Comparison of ENCODE assay signal across 22 mouse cellular contexts in the genomic region with DNA sequence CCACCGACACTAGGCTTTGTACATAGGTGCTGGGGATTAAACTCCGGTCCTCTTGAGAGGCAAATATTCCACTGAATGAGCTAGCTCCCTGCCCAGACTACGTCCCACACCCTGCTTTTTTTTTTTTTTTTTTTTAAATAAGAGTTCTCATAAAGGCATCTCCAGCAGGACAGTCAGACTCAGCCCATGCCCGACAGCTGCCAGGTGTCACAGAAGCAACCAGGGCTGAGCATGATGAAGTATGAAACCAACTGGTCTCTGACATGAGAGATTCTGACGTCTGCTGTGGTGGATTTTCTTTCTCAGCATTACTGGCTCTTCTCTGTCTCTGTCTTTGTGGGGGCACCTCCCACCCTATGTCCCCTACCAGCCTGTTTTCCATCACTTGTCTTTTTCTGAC. TPM values are rescaled to one million over a fixed set of nuclear protein-coding genes. Genes with fewer than 3 reads are reported as not detected.
DNase-seq lines count a peak whose midpoint lies in the region; ATAC-seq and TF ChIP-seq lines count a peak whose summit lies in the region.
"Had no signal": no experiment of that assay in that cellular context is flagged by ENCODE, and none has a peak within 500 bp of the region (broad histone marks: within the 10 kb centered on the region; RNA-seq: fewer than 3 reads in every experiment).

No protein-coding gene starts in this region.

- DNase-seq in gastrocnemius, adult 2 months = no peak
- no peak for DNase-seq in gastrocnemius, postnatal 10 days
- no peak for DNase-seq in heart, postnatal 0 days (ENCODE audit: low spot score)
- no peak for DNase-seq in heart, postnatal 4 days
- DNase-seq in midbrain, embryonic 14.5 days = no peak
- no peak for DNase-seq in midbrain, embryonic 10.5 days (ENCODE audit: low spot score)
- DNase-seq: adrenal gland, adult 8-10 months; cerebellum, adult 11 months; cerebellum, postnatal 25 days; gastrocnemius, postnatal 14 days; kidney, adult 8-10 months; layer of hippocampus, postnatal 36 days; lung, embryonic 14.5 days; lung, postnatal 4 days; thymus, postnatal 36 days had no signal

- H3K4me2 ChIP-seq in heart, postnatal 0 days (ENCODE audit: low read depth, low read length) = peak overlapping the region; percentile 33
- H3K4me2 ChIP-seq in midbrain, embryonic 14.5 days (ENCODE audit: low read length) = 0 out of 2 replicates have a peak overlapping the region, but pooled peaks have one; percentile 4
- no peak overlapping the region for H3K4me2 ChIP-seq in hindbrain, embryonic 16.5 days (ENCODE audit: low read length)
- H3K4me2 ChIP-seq: liver, embryonic 12.5 days; lung, embryonic 14.5 days had no signal

- H3K9me3 ChIP-seq in heart, postnatal 0 days (replicated peaks; ENCODE audit: control insufficient read depth, low read length) = no peaks in the 10 kb centered on the region
- H3K9me3 ChIP-seq in midbrain, embryonic 14.5 days (ENCODE audit: control insufficient read depth, low read length) = no peaks in the 10 kb centered on the region
- no peaks in the 10 kb centered on the region for H3K9me3 ChIP-seq in midbrain, embryonic 10.5 days (replicated peaks)
- no peaks in the 10 kb centered on the region for H3K9me3 ChIP-seq in hindbrain, embryonic 16.5 days (ENCODE audit: control insufficient read depth, low read length)
- H3K9me3 ChIP-seq: liver, embryonic 12.5 days had no signal

- intact Hi-C loops in gastrocnemius, adult 2 months (cut with DNase I) = no loop called here

- no peaks in the 10 kb centered on the region for H3K36me3 ChIP-seq in heart, postnatal 0 days (replicated peaks; ENCODE audit: control insufficient read depth, insufficient read depth, low read length)
- H3K36me3 ChIP-seq in midbrain, embryonic 14.5 days (ENCODE audit: control insufficient read depth, insufficient read depth, low read length) = no peaks in the 10 kb centered on the region
- no peaks in the 10 kb centered on the region for H3K36me3 ChIP-seq in midbrain, embryonic 10.5 days
- no peaks in the 10 kb centered on the region for H3K36me3 ChIP-seq in hindbrain, embryonic 16.5 days (ENCODE audit: control insufficient read depth, insufficient read depth, low read length)
- H3K36me3 ChIP-seq: liver, embryonic 12.5 days had no signal

- H3K4me1 ChIP-seq in heart, postnatal 0 days (ENCODE audit: control insufficient read depth, insufficient read depth) = no peaks in the 10 kb centered on the region
- 0 out of 2 replicates have a peak, but pooled peaks cover 4% of the 10 kb centered on the region for H3K4me1 ChIP-seq in midbrain, embryonic 14.5 days (ENCODE audit: control insufficient read depth, insufficient read depth, low read length)
- peaks cover 8% of the 10 kb centered on the region for H3K4me1 ChIP-seq in midbrain, embryonic 10.5 days
- H3K4me1 ChIP-seq in hindbrain, embryonic 16.5 days (ENCODE audit: control insufficient read depth, insufficient read depth, low read depth, low read length) = no peaks in the 10 kb centered on the region; the same call in 1 of the 2 replicates

- no peak overlapping the region for H3K27ac ChIP-seq in gastrocnemius, adult 2 months
- no peak overlapping the region for H3K27ac ChIP-seq in heart, postnatal 0 days (ENCODE audit: low read depth)
- no peak overlapping the region for H3K27ac ChIP-seq in midbrain, embryonic 14.5 days (replicated peaks; ENCODE audit: low read depth, low read length)
- H3K27ac ChIP-seq in midbrain, embryonic 10.5 days (replicated peaks) = no peak overlapping the region
- H3K27ac ChIP-seq in hindbrain, embryonic 16.5 days (ENCODE audit: low read depth, low read length) = no peak overlapping the region
- H3K27ac ChIP-seq: liver, embryonic 12.5 days had no signal

- no peak for TF ChIP-seq CTCF in gastrocnemius, adult 2 months (IDR thresholded peaks at IDR 0.05)
- TF ChIP-seq CTCF in heart, postnatal 0 days (IDR thresholded peaks at IDR 0.05; ENCODE audit: low read depth) = no peak

- no peaks in the 10 kb centered on the region for H3K27me3 ChIP-seq in heart, postnatal 0 days (ENCODE audit: control insufficient read depth, insufficient read depth, low read length)
- no peaks in the 10 kb centered on the region for H3K27me3 ChIP-seq in midbrain, embryonic 14.5 days (ENCODE audit: control insufficient read depth, insufficient read depth, low read length)
- H3K27me3 ChIP-seq in midbrain, embryonic 10.5 days (ENCODE audit: low read depth, poor library complexity, severe bottlenecking) = no peaks in the 10 kb centered on the region
- H3K27me3 ChIP-seq in hindbrain, embryonic 16.5 days (replicated peaks; ENCODE audit: control insufficient read depth, insufficient read depth, low read length) = 0 out of 2 replicates have a peak, but pooled peaks cover 2% of the 10 kb centered on the region

- H3K9ac ChIP-seq in heart, postnatal 0 days (replicated peaks; ENCODE audit: low read depth, low read length) = no peak overlapping the region
- no peak overlapping the region for H3K9ac ChIP-seq in midbrain, embryonic 14.5 days (replicated peaks; ENCODE audit: low read length)
- no peak overlapping the region; the same call in 1 of the 2 replicates for H3K9ac ChIP-seq in hindbrain, embryonic 16.5 days (ENCODE audit: low read depth, low read length)
- H3K9ac ChIP-seq: liver, embryonic 12.5 days; lung, embryonic 14.5 days had no signal

- no peak for TF ChIP-seq EP300 in heart, postnatal 0 days (IDR thresholded peaks at IDR 0.05; ENCODE audit: low read depth)

- 64% methylated on average over 5 of the region's 5 CpGs for WGBS in heart, postnatal 0 days
- WGBS in midbrain, embryonic 14.5 days = 59% methylated on average over 5 of the region's 5 CpGs
- 63% methylated on average over 5 of the region's 5 CpGs for WGBS in midbrain, embryonic 10.5 days
- 66% methylated on average over 5 of the region's 5 CpGs for WGBS in hindbrain, embryonic 16.5 days

- ATAC-seq in heart, postnatal 0 days (ENCODE audit: insufficient read depth, low read depth) = no peak
- no peak for ATAC-seq in midbrain, embryonic 14.5 days (ENCODE audit: low FRiP score, low TSS enrichment)
- no peak for ATAC-seq in hindbrain, embryonic 16.5 days

- peak overlapping the region; percentile 38 for H3K4me3 ChIP-seq in gastrocnemius, adult 2 months
- H3K4me3 ChIP-seq in heart, postnatal 0 days (ENCODE audit: low read depth, low read length) = 0 out of 2 replicates have a peak overlapping the region, but pooled peaks have one; percentile 10
- no peak overlapping the region for H3K4me3 ChIP-seq in midbrain, embryonic 14.5 days (replicated peaks; ENCODE audit: low read depth, low read length)
- no peak overlapping the region for H3K4me3 ChIP-seq in midbrain, embryonic 10.5 days
- H3K4me3 ChIP-seq in hindbrain, embryonic 16.5 days (ENCODE audit: low read length) = no peak overlapping the region
- H3K4me3 ChIP-seq: liver, embryonic 12.5 days had no signal

RNA-seq across cellular contexts. Expression of a gene that starts 21.5 kb away (rescaled TPM):
- total RNA-seq in gastrocnemius, adult 2 months (2021) = under 1 TPM; 0.41 to 0.64 TPM
- 1 to 10 TPM; 1.1 to 2.1 TPM for total RNA-seq in gastrocnemius, postnatal 10 days (2021)
- 3.9 and 4.1 TPM in 2 replicates for total RNA-seq in heart, postnatal 0 days (2014; rRNA removed; ENCODE audit: low replicate concordance)
- polyA plus RNA-seq in heart, postnatal 0 days (2015; fragmentation: Nextera tagmentation; extraction: Ambion mirVana) = 4.4 and 5.2 TPM in 2 replicates
- 1 to 10 TPM; 4.4 to 6.0 TPM for total RNA-seq in heart, postnatal 4 days (2021)
- 6.2 and 8.1 TPM in 2 replicates for polyA plus RNA-seq in midbrain, embryonic 14.5 days (2014; fragmentation: Nextera tagmentation; extraction: Ambion mirVana)
- 31.2 and 31.7 TPM in 2 replicates for polyA plus RNA-seq in midbrain, embryonic 10.5 days (2016; fragmentation: Nextera tagmentation; extraction: Ambion mirVana)
- polyA plus RNA-seq in hindbrain, embryonic 16.5 days (2015; fragmentation: Nextera tagmentation; extraction: Ambion mirVana) = 7.5 and 7.7 TPM in 2 replicates

RNA-seq across cellular contexts. Expression of a gene that starts 35.6 kb away (rescaled TPM):
- not detected for total RNA-seq in gastrocnemius, adult 2 months (2021)
- total RNA-seq in gastrocnemius, postnatal 10 days (2021) = not detected
- total RNA-seq in heart, postnatal 0 days (2014; rRNA removed; ENCODE audit: low replicate concordance) = not detected in 2 replicates
- polyA plus RNA-seq in heart, postnatal 0 days (2015; fragmentation: Nextera tagmentation; extraction: Ambion mirVana) = not detected in 2 replicates
- total RNA-seq in heart, postnatal 4 days (2021) = not detected
- not detected in 2 replicates for polyA plus RNA-seq in midbrain, embryonic 14.5 days (2014; fragmentation: Nextera tagmentation; extraction: Ambion mirVana)
- polyA plus RNA-seq in midbrain, embryonic 10.5 days (2016; fragmentation: Nextera tagmentation; extraction: Ambion mirVana) = not detected in 2 replicates
- polyA plus RNA-seq in hindbrain, embryonic 16.5 days (2015; fragmentation: Nextera tagmentation; extraction: Ambion mirVana) = not detected in 2 replicates
- total RNA-seq: adrenal gland, adult 8-10 months; gastrocnemius, postnatal 14 days; hematopoietic stem cell, adult 5-6 weeks; layer of hippocampus, adult 18-20 months; layer of hippocampus, postnatal 36 days; left cerebral cortex, postnatal 25 days had no signal
- polyA plus RNA-seq: brain, embryonic 14.5 days; liver, embryonic 12.5 days; lung, embryonic 14.5 days; neural tube, embryonic 14.5 days had no signal

Comparison
In these comparisons a context has a peak if more than half of its experiments do, and no peak if none do; other contexts are left out.
1. H3K4me3 ChIP-seq: peak in gastrocnemius, adult 2 months (single experiment) and heart, postnatal 0 days (single experiment); none in midbrain, embryonic 14.5 days (single experiment), midbrain, embryonic 10.5 days (single experiment) and hindbrain, embryonic 16.5 days (single experiment).